Mouse (Mus musculus) stomach, embryonic 16.5 days (tissue): ENCODE measurements around the gene Ano5. TPM values are rescaled to one million over a fixed set of nuclear protein-coding genes. Genes with fewer than 3 reads are reported as not detected.

Source experiments
- polyA plus RNA-seq: library from polyadenylated mRNA; unstranded; fragments of >200 nt; fragmentation: Nextera tagmentation; extraction: Ambion mirVana; gene quantifications from 2 replicates; pipeline ENCODE4 v1.2.1, GENCODE M21; 2015

The Ano5 gene
- polyA plus RNA-seq, 1 experiment from 2014 or later, result 0.22 TPM

Other genes with a start within 250 kb of the Ano5 start
- 0.03 and 0.25 TPM in 2 replicates for gene Slc17a6, start 111.0 kb downstream of the Ano5 start, polyA plus RNA-seq